Mouse (Mus musculus) thymus, postnatal 10 days (tissue): ENCODE measurements around the gene Tnk2.

ENCODE experiments used
- DNase-seq, 2 experiments: peaks; one replicate each; pipeline ENCODE4 v3.0.0; 2021; ENCODE audit warnings: low spot score in 2 of 2

Tnk2 gene

DNA sequence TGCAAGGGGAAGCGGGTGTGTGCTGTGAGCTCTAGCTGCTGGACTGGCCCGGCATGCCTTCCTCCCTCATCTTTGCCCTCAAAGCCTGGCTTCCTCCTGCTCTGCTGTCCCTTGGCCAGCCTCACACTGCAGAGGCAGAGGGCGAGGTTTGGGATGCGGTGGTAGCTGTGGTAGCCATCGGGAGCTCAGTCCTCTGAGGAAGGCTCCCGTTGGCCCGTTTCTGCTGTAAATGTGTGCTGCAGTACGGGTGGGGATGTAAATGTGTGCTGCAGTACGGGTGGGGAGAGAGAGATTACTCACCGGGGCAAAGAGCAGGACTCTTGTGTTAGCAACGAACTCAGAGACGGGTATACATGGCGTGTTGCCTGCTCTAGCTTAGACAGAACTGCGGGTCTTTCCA lies 35.1 kb downstream of the Tnk2 start:
- DNase-seq, result no peak

DNA sequence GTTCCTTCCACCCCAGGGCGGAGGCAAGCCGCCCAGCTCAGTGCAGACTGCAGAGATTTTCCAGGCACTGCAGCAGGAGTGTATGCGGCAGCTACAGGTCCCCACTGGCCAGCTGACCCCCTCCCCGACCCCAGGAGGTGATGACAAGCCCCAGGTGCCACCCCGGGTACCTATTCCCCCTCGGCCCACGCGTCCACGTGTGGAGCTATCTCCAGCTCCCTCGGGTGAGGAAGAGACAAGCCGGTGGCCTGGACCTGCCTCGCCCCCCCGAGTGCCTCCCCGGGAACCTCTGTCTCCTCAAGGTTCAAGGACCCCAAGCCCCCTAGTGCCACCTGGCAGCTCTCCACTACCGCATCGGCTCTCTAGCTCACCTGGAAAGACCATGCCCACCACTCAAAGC lies 36.3 kb downstream of the Tnk2 start:
- DNase-seq, result no peak

DNA sequence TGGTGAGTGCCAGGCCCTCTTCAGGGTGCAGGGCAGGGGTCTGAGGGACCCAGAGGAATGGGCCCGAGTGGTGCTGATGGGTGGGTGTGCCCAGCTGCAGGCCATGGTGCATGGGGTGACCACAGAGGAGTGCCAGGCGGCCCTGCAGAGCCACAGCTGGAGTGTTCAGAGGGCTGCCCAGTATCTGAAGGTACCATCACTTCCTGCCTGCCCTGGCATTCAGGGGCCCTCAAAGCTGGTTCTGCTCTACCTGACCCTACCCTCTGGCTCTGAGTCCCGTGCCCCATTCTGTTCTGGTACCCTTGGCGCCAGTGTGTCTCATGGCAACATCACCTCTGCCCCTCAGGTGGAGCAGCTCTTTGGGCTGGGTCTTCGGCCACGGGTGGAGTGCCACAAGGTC lies 37.1 kb downstream of the Tnk2 start:
- DNase-seq, result no peak

DNA sequence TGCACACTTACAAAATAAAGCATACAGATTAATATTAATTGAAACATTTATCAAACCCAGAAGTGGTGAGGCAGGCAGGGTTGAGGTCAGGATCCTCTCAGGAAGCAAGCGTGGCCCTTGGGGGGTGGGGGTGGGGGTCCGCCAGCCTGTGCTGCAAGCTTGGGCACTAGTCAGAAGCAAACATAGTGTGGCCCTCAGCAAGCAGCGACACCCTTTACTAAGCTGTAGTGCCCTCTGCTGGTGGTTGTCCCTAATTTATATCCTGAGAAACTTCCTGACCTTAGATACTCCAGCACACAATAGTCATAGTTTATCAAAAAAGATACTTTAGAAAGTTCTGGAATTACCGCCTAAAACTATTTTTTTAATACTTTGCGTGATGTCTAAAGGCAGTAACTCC lies 38.5 kb downstream of the Tnk2 start:
- DNase-seq, result peak; percentile 62 to 88

DNA sequence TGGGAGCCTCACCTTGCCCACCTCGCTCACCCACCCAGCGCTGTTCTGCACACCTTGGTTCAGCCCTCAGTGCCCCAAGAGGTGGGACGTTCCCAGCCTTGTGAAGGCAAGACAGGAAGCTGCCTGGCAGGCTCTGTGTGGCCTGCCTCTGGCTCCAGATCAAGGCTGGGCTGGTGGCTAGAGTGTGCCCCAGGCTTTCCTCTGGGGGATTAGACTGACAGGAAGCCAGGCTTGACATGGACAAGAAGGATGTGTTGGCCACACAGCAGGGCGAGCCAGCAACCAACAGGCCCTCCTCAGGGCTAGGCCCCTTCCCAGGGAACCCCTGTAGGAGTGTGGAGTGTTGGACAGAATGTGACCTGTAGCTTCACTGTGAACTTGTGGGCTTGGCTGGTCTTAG lies 39.2 kb downstream of the Tnk2 start:
- no peak for DNase-seq

DNA sequence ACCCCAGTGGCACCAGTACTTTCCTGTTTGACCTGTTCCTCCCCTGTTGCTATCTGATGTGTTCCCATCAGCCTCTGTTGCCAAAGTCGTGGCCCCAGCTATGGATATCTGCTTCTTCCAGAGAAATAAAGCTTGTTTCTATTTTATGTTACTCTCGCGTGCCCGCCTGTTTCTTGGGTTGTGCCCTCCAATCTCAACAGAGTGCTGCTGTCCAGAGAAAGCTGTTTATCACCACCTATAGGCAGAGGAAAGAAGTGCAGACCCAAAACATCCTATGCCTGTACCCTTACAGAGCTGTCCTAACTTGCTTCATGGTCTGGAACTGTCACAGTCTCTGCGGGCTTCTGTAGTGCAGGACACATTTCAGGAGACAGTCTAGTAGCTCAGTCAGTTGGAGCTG lies 39.7 kb downstream of the Tnk2 start:
- DNase-seq, result peak; percentile 44 to 73

DNA sequence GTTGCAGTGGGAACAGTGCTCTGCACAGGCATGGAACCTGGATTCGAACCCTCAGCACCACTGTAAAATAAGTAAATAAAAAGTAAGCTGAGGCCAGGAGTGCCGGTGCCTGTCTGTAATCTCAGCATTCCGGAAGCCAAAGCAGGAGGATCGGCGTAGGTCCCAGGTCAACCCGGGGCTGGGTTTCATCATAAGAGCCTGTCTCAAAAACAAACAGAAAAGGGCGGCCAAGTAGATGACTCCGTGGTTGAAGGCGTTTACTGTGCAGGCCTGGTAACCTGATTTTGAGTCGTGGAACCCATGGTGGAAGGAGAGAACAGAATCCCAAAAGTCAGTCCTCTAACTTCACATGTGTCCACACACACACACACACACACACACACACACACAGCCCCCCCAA lies 41.7 kb downstream of the Tnk2 start:
- DNase-seq, result no peak

DNA sequence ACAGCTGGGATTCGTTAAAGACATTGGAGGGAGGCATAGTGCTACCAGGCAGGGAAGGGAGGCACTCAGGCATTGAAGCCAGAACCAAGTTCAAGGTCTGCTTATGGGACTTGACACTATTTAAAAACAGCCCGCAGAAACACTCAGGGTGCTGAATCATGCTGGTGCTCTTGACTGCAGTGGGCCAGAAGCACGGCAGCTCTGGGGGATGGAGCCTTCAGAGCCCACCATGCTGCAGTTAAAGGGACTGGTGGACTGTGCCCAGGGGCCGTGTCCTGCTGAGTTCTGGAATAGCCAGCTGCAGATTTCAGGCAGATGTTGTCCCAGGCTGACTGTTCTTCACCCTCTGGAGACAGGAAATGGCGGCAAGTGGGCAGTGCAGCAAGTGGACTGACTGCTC lies 42.3 kb downstream of the Tnk2 start:
- DNase-seq, result no peak

DNA sequence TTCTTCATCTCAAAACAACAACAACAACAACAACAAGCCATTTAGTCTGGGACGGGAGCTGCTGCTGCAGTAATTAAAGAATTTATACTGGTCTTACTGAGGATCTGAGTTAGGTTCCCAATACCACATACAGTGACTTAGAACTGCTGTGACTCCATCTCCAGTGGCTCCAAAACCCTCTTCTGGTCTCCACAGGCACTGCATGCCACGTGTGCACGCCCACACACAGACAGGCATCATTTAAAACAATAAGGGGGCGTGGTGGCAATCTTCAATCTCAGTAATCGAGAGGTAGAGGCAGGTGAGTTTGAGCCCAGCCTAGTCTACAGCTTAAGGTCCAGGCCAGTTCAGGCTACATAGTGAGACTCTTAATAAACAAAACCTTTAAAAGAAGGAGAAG lies 43.5 kb downstream of the Tnk2 start:
- DNase-seq, result no peak

DNA sequence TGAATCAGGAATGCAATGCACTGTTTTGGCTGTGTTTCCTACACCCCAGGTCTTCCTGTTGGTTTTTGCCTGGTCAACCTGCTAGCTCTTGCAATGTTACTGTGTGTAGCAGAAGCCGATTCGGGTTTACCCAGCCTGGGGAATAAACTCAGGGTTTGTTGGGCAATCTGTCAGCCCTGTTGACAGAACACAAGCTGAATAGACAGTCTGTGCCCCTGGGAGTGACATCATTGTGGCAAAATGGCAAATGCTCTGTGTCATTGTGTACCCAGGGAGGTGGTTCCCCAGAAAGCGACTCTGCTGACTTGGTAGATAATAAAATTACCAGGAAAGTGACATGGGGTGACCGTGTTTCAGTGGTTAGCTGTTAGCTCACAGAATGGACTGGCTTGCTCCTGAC lies 45.1 kb downstream of the Tnk2 start:
- no peak for DNase-seq

DNA sequence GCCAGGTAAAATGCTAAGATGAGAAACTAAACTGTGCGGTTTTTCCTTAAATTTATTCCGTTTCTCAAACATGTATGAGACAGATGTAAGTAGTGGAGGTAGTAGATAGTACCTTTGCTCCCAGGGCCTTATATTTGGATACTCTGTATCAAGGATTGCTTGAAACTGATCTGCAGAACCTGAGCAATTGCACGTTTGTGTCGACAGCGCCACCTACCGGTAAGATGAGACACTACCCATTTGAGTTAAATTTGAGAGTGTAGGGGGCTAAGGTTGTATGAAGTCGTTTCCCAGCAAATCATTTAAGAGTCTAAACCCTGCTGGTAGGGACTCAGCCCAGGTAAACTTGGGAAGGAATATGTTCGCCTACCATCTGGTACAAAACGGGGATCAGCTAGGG lies 45.8 kb downstream of the Tnk2 start:
- DNase-seq, result peak; percentile 45 to 80

DNA sequence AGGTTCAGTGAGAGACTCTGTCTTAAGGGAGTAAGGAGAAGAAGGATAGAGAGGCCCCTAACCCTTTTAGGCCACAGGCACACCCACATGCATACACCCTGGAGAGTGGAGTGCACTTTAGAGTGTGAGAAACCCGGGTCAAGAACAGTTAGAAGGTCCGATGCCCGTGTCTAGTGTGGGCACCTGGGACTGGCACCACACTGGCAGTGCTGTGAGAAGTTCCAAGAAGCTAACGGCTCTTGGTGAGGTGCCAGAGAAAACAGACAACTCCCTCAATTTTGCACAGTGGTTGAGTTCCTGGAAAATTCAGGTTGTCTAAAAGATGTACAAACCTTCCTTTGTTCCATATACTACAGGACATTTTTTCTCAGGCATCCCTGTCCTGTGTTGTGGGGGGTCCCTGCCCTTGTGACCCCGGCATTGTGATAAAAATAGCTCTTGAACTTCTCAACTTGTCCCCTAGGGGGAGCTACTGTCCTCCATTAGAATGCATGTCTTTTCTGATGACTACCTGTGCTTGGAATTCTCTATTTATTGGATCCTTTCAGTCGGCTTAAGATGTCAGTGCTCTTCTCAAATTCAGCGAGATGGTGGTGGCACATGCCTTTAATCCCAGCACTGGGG lies 53.3 kb downstream of the Tnk2 start:
- peak in 1 of 2 experiments; percentile 50 for DNase-seq

DNA sequence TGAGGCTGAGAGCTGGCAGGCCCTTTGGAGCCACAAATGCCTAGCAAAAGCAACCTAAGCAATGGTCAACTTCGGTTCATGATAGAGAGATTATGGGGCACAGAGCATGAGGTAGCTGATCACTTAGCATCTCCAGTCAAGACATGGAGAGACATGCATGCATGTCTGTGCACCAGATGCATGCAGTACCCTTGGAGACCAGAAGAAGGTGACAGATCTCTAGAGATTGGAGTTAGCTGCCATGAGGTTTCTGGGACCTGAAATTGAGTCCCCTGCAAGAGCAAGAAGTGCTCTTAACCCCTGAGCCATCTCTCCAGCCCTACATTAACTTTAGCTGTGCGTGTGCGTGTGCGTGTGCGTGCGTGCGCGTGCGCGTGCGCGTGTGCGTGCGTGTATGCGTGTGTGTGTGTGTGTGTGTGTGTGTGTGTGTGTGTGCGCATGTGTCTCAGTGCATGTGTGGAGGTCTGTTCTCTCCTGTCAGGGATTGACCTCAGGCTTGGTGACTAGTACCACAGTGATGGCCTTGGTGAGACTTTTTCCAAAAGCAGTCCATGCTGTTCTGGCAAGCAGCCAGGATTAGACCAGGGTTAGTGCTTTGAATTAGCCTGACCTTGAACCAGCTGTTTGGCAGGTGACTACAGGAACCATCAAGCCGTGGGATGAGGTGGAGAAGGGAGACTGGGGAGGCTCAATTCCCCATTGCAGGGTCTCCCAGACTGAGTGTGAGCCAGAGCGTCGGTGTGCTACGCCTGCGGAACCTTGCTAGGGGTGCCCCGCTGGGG lies 54.2 kb downstream of the Tnk2 start:
- no peak for DNase-seq

DNA sequence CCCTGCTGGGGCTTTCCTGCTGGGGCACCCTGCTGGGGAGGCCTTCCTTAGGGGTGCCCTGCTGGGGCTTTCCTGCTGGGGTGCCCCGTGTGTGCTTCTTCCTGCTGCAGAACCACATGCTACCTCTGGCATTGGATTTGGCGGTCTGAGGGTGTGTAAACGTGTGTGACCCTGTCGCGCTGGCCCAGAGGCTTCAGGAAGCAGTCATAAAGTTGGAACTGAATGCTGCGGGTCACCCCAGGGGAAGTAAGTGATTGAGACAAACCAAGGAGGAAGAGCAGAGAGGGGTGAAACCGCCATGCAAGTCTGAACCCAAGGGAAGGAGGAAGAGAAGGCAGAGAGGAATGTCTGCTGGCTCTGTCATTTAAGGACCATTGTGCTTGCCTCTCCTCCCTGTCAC lies 54.9 kb downstream of the Tnk2 start:
- DNase-seq, result no peak

DNA sequence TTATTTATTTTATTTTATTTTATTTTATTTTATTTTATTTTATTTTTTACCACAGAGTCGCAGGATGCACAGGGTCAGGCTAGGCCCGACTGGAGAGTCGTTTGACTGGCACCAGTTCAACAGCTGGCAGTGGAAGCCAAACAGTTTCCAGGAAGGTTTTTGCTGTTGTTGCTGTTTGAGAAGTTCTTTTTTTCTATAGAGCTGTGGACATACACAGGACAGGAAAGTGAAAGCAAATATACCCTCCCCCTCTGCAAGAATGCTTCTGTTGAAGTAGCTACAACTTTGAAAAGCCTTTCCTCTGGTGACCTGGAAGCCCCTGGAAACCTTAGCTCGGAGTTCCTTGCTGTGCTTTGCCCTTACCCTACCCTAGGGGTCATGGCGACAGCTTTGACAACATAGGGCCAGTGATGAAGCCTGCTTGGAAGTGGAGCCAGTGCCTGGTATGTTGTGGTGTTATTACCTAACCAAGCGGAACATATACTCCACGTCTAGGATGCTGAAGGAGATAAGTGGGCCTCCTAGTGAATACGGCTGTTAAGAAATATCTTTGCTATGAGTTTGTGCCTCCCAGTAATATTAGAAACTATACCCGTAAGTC lies 59.7 kb downstream of the Tnk2 start:
- no peak for DNase-seq

DNA sequence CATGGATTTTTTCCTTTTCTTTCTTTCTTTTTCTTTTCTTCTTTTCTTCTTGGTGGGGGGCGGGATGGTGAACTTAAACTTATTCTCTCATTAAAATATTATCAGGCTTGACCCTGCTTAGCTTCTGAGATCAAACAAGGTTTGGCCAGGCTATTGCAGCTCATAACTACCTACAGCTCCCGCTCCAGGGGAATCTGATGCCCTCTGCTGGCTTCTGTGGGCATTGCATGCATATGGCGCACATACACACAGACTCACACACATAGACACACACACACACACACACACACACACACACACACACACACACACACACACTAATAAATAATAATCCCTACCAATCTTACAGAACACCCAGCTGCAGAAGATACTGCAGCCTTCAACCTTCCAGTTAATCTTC lies 61.9 kb downstream of the Tnk2 start:
- no peak for DNase-seq

DNA sequence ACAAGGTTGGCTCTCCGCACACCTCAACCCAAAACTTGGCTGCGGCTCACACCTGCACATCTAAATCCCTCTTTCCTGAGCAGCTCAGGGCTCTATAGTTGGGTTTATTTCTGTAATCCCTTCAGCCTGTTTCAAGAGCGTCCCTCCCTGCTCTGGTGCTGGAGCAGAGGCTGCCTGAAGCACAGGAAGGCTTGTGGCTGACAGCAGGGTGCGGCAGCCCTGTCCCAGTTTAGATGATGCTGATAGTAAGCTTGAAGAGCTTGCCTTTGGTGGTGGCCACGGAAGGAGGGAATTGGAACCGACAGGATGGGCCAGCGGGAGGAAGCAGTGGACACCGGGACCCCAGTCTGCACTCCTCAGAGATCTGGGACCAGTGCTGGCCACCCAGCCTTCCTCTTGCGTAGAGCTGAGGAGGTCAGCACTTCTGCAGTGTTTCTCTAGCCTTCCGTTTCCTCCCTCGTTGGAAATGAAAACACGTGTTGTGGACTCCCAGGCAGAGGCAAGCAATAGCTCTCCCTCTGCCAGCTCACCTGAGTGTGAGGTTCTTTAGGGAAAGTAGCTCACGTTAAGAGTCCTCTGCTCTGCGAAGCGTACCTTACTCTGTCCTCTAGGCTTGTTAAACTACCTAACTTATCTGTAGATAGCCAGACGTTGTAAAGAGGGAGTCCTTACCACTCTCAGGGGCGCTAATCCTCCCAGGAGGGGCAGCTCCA lies 63.6 kb downstream of the Tnk2 start:
- no peak for DNase-seq

DNA sequence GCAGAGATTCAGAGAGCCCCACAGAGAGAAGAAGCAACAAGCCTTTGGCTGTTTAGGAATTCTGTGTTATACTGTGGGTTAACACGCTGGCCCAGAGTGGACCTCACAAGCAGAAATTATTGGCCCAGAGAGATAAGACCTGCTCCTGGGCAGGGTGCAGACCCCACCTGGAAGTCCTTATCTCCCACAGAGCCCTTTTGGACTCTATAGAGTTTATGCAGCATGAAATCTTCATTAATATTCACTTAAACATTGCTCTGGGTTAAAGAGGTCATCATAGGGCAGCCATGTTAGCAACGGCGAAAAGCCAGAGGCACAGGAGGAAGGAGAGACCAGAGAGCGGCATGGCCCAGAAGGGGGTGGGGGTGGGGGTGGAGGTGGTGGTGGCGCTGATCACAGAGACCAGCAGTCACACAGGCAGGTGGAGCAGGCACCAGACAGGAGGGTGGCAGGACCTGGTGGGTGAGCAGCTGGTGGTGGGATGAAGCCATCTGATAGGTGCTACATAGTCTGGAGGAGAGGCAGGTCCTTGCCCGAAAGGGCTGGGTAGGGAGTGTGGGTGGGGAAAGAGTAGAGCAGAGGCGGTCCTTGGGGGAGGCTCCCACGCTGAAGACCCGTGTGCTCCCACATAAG lies 64.3 kb downstream of the Tnk2 start:
- no peak for DNase-seq

DNA sequence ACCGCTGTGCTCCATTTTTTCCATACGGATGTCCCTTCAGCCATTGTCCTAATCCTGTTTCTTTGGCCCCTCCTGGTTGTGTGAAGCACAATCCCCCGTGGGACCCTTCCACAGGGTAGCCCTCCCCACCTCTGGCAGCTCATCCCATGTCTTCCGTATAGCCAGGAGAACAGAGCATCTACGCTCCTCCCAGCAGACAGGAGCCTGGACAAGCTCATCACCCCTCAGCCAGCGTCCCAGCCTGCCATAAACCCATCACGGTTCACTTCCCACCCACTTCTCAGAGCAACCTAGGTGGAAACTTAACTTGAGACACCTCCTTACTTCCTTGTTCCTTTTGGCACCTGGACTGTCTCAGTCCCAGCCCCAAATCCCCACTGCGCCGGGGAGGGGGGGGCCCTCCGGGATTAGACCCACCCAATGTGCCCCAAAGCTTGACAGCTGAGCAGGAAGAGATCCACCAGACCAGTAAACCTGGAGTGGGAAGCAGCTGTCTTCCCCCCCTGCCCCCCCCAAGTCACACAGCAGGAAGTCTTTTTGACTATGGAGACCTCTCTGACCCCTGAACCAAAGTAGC lies 64.9 kb downstream of the Tnk2 start:
- DNase-seq, result no peak

DNA sequence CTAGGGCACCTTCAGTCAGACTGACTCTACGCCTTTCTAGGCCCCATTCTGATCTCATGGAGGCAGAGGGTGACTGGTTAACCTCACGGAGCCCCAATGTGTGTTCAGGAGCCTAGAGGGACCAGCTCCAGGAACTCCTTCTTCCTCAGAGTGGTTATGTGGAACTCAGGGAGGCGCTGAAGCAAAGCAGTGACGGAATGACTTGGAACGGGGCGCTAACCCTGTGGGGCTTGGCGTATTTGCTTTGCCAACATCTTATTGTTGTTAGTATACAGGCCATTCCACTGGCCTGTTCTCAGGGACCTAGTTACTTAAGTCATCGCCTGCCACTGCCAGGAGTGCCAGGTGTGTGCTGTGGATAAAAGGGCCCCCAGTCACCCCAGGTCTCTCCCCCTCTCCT lies 65.4 kb downstream of the Tnk2 start:
- DNase-seq, result no peak

DNA sequence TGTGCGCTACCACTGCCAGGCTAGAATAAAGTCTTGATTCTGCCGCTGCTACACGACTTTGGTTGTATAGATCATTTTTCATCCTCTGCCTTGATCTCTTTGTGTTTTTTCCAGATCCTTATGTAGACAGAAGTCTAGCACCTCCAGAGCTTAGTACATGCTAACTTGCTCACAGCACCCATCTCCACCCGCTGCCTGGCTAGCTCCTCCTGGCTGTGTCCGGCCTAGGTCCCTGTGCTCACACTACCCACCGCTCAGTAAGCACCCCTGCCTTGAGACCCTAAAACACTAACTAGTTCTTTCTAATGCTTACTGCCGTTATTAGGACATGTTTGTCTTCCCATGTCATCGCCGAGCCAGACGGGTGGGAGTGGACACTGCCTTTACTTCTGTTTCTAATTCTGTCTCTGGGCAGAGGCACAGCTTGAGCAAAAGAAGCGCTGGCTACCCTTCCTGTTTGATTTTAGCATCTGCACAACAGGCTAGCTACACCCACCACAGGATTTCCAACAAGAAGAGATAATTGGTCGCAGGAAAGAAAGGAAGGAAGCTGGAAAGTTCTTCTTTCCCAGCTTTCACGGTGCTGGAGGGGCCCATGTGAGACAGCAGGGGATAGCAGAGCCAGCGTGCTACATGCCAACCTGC lies 66.9 kb downstream of the Tnk2 start:
- DNase-seq, result no peak
